Mouse (Mus musculus) neural tube, embryonic 11.5 days (tissue): Measurements from ENCODE around the gene R3hdm2. TPM values are rescaled to one million over a fixed set of nuclear protein-coding genes. Genes with fewer than 3 reads are reported as not detected.

Experiments used
- ATAC-seq: fragments of 200-750 bp; cut with Nextera tagmentation; 2 replicates; pipeline ENCODE4 v1.8.0; 2017; ENCODE audit warnings: moderate number of reproducible peaks, mild to moderate bottlenecking, moderate TSS enrichment, moderate library complexity; ENCODE audit not compliant: insufficient read depth, low FRiP score, low TSS enrichment
- DNase-seq: peaks from one replicate; pipeline ENCODE4 v3.0.0-alpha.2; 2015; ENCODE audit warnings: low spot score
- H3K27ac ChIP-seq: fragments of 300-500 bp; sonication (generic); 2 replicates; pipeline ENCODE4 v1.5.1; 2014; ENCODE audit warnings: low read depth, mild to moderate bottlenecking, low read length
- H3K27me3 ChIP-seq: fragments of 300-500 bp; sonication (generic); 2 replicates; pipeline ENCODE4 v1.6.1; 2014; ENCODE audit warnings: mild to moderate bottlenecking, low read length, mixed read lengths; ENCODE audit not compliant: control insufficient read depth, insufficient read depth
- H3K36me3 ChIP-seq: fragments of 300-500 bp; sonication (generic); 2 replicates; pipeline ENCODE4 v1.6.1; 2014; ENCODE audit warnings: mild to moderate bottlenecking, low read length, moderate library complexity, mixed read lengths; ENCODE audit not compliant: control insufficient read depth, insufficient read depth
- H3K4me1 ChIP-seq: fragments of 300-500 bp; sonication (generic); 2 replicates; pipeline ENCODE4 v1.6.1; 2014; ENCODE audit warnings: low read length, mixed read lengths; ENCODE audit not compliant: control insufficient read depth, insufficient read depth
- H3K4me2 ChIP-seq: fragments of 300-500 bp; sonication (generic); 2 replicates; pipeline ENCODE4 v1.6.1; 2014; ENCODE audit warnings: low read depth, mild to moderate bottlenecking, moderate library complexity
- H3K4me3 ChIP-seq: fragments of 300-500 bp; sonication (generic); 2 replicates; pipeline ENCODE4 v1.5.1; 2014; ENCODE audit warnings: low read depth, low read length
- H3K9ac ChIP-seq: fragments of 300-500 bp; sonication (generic); 2 replicates; pipeline ENCODE4 v1.6.1; 2014; ENCODE audit warnings: mild to moderate bottlenecking, low read length
- H3K9me3 ChIP-seq: fragments of 300-500 bp; sonication (generic); 2 replicates; pipeline ENCODE4 v1.6.1; 2016; ENCODE audit warnings: low read length; ENCODE audit not compliant: control insufficient read depth
- WGBS: fragments of 180-500 bp; shearing (Covaris S2); extraction: QIAGEN DNeasy Blood & Tissue Kit; methylation state at CpG from one replicate; pipeline ENCODE4 v1.1.7; 2014; 5-methylcytosine and 5-hydroxymethylcytosine counted together
- polyA plus RNA-seq: library from polyadenylated mRNA; unstranded; fragments of >200 nt; fragmentation: Nextera tagmentation; extraction: Ambion mirVana; gene quantifications from 2 replicates; pipeline ENCODE4 v1.2.1, GENCODE M21; 2014

R3hdm2 gene
- polyA plus RNA-seq = 25.4 and 27.4 TPM in 2 replicates

GRCm38 (mm10) chr10:127380251-127380691, at the start of gene R3hdm2:
TSS of gene R3hdm2 (plus strand) at chr10:127380327.
- Histone ChIP-seq H3K4me3 (peak within 1 kb of the TSS; percentile 78), H3K36me3 (no peaks in the 10 kb centered on the region), H3K27me3 (no peaks in the 10 kb centered on the region), H3K9me3 (no peaks in the 10 kb centered on the region), H3K27ac (peak within 1 kb of the TSS; percentile 97), H3K4me2 (peak within 1 kb of the TSS; percentile 68), H3K4me1 (peaks cover 5% of the 10 kb centered on the region; the same call in 1 of the 2 replicates), H3K9ac (peak within 1 kb of the TSS; percentile 85)
- under 1% methylated on average over 45 of the region's 53 CpGs for WGBS
- peak; percentile 92 for ATAC-seq
- peak; percentile 97 for DNase-seq

- Histone ChIP-seq H3K4me1 (no peaks in the 10 kb centered on the region), H3K27ac (no peak overlapping the region), H3K36me3 (peaks cover 6% of the 10 kb centered on the region), H3K27me3 (peaks cover 11% of the 10 kb centered on the region), H3K9me3 (no peaks in the 10 kb centered on the region), H3K9ac (no peak overlapping the region), H3K4me2 (peak overlapping the region; percentile 12; the same call in 1 of the 2 replicates), H3K4me3 (no peak overlapping the region)
- 48% methylated on average over 31 of the region's 31 CpGs for WGBS
- DNase-seq (no peak), ATAC-seq (no peak)
These were observed 47.8 kb upstream of the R3hdm2 start for GRCm38 (mm10) chr10:127332211-127332874.

- no peak overlapping the region for H3K9ac ChIP-seq
- no peaks in the 10 kb centered on the region for H3K4me1 ChIP-seq
- H3K27me3 ChIP-seq = peaks cover 3% of the 10 kb centered on the region; the same call in 1 of the 2 replicates
- no peak overlapping the region for H3K27ac ChIP-seq
- H3K4me2 ChIP-seq = no peak overlapping the region
- H3K9me3 ChIP-seq = no peaks in the 10 kb centered on the region
- DNase-seq (no peak), ATAC-seq (no peak)
- 72% methylated on average over 5 of the region's 5 CpGs for whole genome bisulfite sequencing
- H3K36me3 ChIP-seq = peaks cover 6% of the 10 kb centered on the region
- H3K4me3 ChIP-seq = no peak overlapping the region
These were observed 47.0 kb upstream of the R3hdm2 start for GRCm38 (mm10) chr10:127333152-127333551.

- no peak overlapping the region for H3K9ac ChIP-seq
- peaks cover 6% of the 10 kb centered on the region for H3K36me3 ChIP-seq
- no peak overlapping the region for H3K4me3 ChIP-seq
- H3K27ac ChIP-seq = no peak overlapping the region
- peaks cover 8% of the 10 kb centered on the region; the same call in 1 of the 2 replicates for H3K4me1 ChIP-seq
- ATAC-seq = no peak
- H3K27me3 ChIP-seq = peaks cover 5% of the 10 kb centered on the region
- DNase-seq = no peak
- WGBS = 73% methylated on average over 1 of the region's 1 CpGs
- H3K9me3 ChIP-seq = no peaks in the 10 kb centered on the region
- H3K4me2 ChIP-seq = no peak overlapping the region
These were observed 44.9 kb upstream of the R3hdm2 start for GRCm38 (mm10) chr10:127335271-127335670.

GRCm38 (mm10) chr10:127336952-127337351, 43.2 kb upstream of the R3hdm2 start:
- WGBS = 77% methylated on average over 5 of the region's 5 CpGs
- Histone ChIP-seq H3K4me2 (no peak overlapping the region), H3K4me3 (no peak overlapping the region), H3K27me3 (peaks cover 19% of the 10 kb centered on the region), H3K9ac (no peak overlapping the region), H3K36me3 (peaks cover 6% of the 10 kb centered on the region), H3K27ac (no peak overlapping the region), H3K4me1 (peaks cover 21% of the 10 kb centered on the region), H3K9me3 (no peaks in the 10 kb centered on the region)
- DNase-seq (no peak), ATAC-seq (no peak)

- Histone ChIP-seq H3K27ac (no peak overlapping the region), H3K4me1 (peaks cover 21% of the 10 kb centered on the region), H3K9ac (no peak overlapping the region), H3K27me3 (peaks cover 19% of the 10 kb centered on the region), H3K36me3 (peaks cover 2% of the 10 kb centered on the region; the same call in 1 of the 2 replicates), H3K4me2 (no peak overlapping the region), H3K4me3 (no peak overlapping the region), H3K9me3 (no peaks in the 10 kb centered on the region)
- WGBS = 88% methylated on average over 6 of the region's 6 CpGs
- ATAC-seq (no peak), DNase-seq (no peak)
These were observed 42.5 kb upstream of the R3hdm2 start for GRCm38 (mm10) chr10:127337536-127338099.

GRCm38 (mm10) chr10:127338930-127339682, 41.0 kb upstream of the R3hdm2 start:
- peak; percentile 69 for ATAC-seq
- Histone ChIP-seq H3K9ac (peak overlapping the region; percentile 12; the same call in 1 of the 2 replicates), H3K9me3 (no peaks in the 10 kb centered on the region), H3K4me2 (peak overlapping the region; percentile 75), H3K4me3 (peak overlapping the region; percentile 39), H3K4me1 (peaks cover 21% of the 10 kb centered on the region), H3K36me3 (no peaks in the 10 kb centered on the region; the same call in 1 of the 2 replicates), H3K27me3 (peaks cover 19% of the 10 kb centered on the region), H3K27ac (peak overlapping the region; percentile 58)
- DNase-seq = peak; percentile 84
- under 1% methylated on average over 26 of the region's 31 CpGs for WGBS

GRCm38 (mm10) chr10:127339683-127340576, 40.2 kb upstream of the R3hdm2 start:
- H3K27me3 ChIP-seq = peaks cover 19% of the 10 kb centered on the region
- ATAC-seq (peak; percentile 53; the same call in 1 of the 2 replicates), DNase-seq (peak; percentile 81)
- WGBS = under 1% methylated on average over 39 of the region's 42 CpGs
- H3K36me3 ChIP-seq = no peaks in the 10 kb centered on the region
- 0 out of 2 replicates have a peak, but pooled peaks cover 2% of the 10 kb centered on the region for H3K9me3 ChIP-seq
- peaks cover 21% of the 10 kb centered on the region for H3K4me1 ChIP-seq
- H3K4me3 ChIP-seq = peak overlapping the region; percentile 39
- H3K27ac ChIP-seq = peak overlapping the region; percentile 58
- peak overlapping the region; percentile 75 for H3K4me2 ChIP-seq
- H3K9ac ChIP-seq = peak overlapping the region; percentile 12; the same call in 1 of the 2 replicates
